Mouse (Mus musculus) E14TG2a.4 (cell line): Measurements from ENCODE around the gene Agbl4.

Experiments used
- CTCF ChIP-seq: conservative IDR thresholded peaks from 2 replicates; pipeline ENCODE4 v1.5.1; 2014; ENCODE audit warnings: low read length
- NANOG ChIP-seq: IDR thresholded peaks from 2 replicates; pipeline ENCODE4 v1.6.1; 2014; ENCODE audit warnings: borderline replicate concordance, low read length, mixed read lengths

GRCm38 (mm10) chr4:111155859-111156258 lies 758.4 kb downstream of the Agbl4 start:
- no peak for TF ChIP-seq CTCF
- TF ChIP-seq NANOG = no peak
